Mouse (Mus musculus): ENCODE results near the gene Pik3cd. TPM values are rescaled to one million over a fixed set of nuclear protein-coding genes. Genes with fewer than 3 reads are reported as not detected.

Gene Pik3cd
- polyA plus RNA-seq, 1 experiment from 2014 or later: 19.6 TPM

DNA sequence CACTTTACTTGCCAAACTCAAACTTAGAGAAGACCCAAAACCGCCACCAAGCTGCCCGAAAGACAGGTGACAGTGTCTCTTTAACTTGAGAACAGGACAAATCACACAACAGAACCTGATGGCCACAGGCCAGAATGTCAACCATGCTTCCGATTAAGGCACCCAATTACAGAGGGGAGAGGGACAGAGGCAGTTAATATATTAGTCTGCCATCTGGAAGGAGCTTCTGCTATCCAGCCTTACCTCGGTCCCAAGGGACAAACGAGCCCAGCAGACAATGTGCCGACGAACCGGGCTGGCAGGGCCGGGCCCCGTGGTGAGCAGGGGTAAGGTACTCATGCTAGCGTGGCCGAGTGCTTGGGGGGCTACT is 20.6 kb upstream of the Pik3cd start:
- 75% methylated on average over 12 of the region's 12 CpGs for WGBS
- Histone ChIP-seq H3K27ac (peak overlapping the region; percentile 30), H3K9ac (no peak overlapping the region), H3K4me2 (replicated peaks) (no peak overlapping the region), H3K27me3 (no peaks in the 10 kb centered on the region), H3K4me3 (no peak overlapping the region), H3K36me3 (peaks cover 87% of the 10 kb centered on the region), H3K4me1 (peaks cover 29% of the 10 kb centered on the region), H3K9me3 (replicated peaks) (no peaks in the 10 kb centered on the region)
- ATAC-seq (ENCODE audit: low FRiP score): no peak

DNA sequence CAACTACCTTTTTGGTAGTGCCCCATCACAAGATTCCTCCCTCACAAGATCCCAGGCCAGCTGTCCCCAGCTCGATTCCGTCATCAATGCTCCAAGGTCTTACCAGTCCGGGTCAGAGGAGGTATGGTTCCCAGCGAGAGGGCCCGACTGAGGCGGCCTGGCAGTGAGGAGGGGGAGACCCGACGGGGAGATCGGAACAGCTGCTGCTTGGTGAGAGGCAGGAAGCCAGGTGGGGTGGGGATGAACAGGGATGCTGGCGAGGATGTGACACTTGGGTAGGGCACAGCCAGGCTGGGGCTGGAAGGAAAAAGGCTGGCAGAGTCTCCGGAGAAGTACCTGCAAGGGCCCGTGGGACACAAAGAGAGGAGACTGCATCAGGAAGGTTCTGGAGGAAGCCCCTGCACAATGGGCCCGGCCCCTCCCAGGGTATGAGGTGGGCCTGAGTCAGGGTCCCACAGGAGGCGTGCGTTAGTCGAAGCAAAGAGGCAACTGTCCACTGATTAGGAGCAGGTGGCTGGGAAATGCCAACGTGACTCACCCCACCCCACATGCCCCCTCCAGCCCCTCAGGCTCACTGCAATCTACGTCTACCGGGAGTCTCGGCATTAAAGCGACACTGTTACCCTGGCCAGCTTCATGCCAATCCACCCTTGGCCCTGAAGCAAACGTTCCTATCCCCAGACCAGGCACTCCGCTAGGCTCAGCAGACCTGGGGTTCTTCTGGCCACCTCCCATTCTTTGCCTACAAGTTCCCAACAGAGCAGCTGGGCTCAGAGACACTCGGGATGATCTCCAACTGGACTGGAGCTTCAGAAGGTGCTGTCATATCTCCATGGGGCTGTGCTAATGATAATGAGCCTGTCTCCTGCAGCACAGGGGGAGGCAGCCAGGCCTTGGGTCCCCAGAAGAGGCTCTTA is 20.0 kb upstream of the Pik3cd start:
- Histone ChIP-seq H3K9ac (no peak overlapping the region), H3K4me2 (replicated peaks) (no peak overlapping the region), H3K27ac (peak overlapping the region; percentile 30), H3K4me1 (peaks cover 29% of the 10 kb centered on the region), H3K4me3 (no peak overlapping the region), H3K9me3 (replicated peaks) (no peaks in the 10 kb centered on the region), H3K36me3 (peaks cover 87% of the 10 kb centered on the region), H3K27me3 (no peaks in the 10 kb centered on the region)
- 75% methylated on average over 24 of the region's 24 CpGs for WGBS
- no peak for ATAC-seq (ENCODE audit: low FRiP score)

DNA sequence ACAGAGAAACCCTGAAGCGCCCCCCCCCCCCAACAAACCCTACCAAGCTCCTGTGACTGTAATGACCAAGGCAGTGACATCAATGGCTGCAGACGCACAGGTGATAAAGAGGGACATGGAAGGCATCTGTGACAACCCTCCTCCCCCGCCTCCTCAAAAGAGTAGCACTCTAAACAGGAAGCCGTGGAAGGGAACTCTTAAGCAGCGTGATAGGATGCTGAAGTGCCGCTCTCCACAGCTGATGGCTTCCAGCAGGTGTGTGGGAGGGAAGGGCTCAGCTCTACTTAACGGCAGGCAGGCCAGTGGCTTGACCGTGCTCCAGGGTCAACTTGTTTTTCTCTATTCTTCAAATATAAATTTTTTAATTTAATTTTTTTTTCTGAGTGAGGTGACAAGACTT is 18.8 kb upstream of the Pik3cd start:
- H3K27ac ChIP-seq: no peak overlapping the region
- no peaks in the 10 kb centered on the region for H3K9me3 ChIP-seq (replicated peaks)
- no peak overlapping the region for H3K4me3 ChIP-seq
- H3K36me3 ChIP-seq: peaks cover 87% of the 10 kb centered on the region
- 86% methylated on average over 8 of the region's 8 CpGs for WGBS
- no peaks in the 10 kb centered on the region for H3K27me3 ChIP-seq
- H3K4me2 ChIP-seq (replicated peaks): no peak overlapping the region
- peaks cover 29% of the 10 kb centered on the region for H3K4me1 ChIP-seq
- ATAC-seq (ENCODE audit: low FRiP score): no peak
- no peak overlapping the region for H3K9ac ChIP-seq

DNA sequence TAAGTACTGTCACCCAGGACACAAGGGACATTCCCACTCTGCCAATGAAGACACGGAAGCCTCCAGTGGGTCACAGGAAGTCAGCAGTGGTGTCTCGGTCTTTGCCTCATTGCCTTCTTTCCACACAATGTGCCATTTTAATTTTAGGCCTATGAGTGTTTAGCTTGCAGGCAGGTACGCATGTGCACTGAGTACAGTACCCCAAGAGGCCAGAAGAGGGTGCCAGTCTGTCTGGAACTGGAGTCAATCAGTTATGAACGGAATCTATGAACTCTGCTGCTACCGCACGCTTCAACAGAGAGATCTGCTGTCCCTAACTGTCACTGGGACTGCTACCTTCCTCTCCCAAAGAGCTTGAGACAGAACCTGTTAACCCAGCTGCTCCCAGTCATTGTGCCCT is 17.3 kb upstream of the Pik3cd start:
- ATAC-seq (ENCODE audit: low FRiP score): no peak
- Histone ChIP-seq H3K27ac (no peak overlapping the region), H3K27me3 (no peaks in the 10 kb centered on the region), H3K4me1 (peaks cover 24% of the 10 kb centered on the region), H3K9ac (no peak overlapping the region), H3K4me2 (replicated peaks) (no peak overlapping the region), H3K36me3 (peaks cover 87% of the 10 kb centered on the region), H3K4me3 (no peak overlapping the region), H3K9me3 (replicated peaks) (no peaks in the 10 kb centered on the region)
- 86% methylated on average over 6 of the region's 6 CpGs for WGBS

DNA sequence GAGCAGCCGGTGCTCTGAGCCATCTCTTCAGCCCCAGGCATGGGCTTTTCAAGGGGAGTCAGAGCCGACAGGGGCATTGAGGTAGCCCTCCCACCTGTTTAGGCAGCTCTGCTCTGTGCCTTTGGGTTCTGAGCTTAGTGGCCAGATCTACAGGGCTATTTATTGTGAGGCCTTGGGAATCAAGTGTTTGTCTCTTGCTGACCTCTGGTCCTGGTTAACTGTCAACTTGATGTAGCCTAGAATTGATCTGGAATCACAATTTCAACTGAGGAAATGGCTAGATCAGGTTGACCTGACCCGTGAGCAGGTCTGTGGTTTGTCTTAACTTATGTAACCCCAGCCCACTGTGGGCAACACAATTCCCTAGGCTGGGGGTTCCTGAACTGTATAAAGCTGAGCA is 12.2 kb upstream of the Pik3cd start:
- 75% methylated on average over 3 of the region's 3 CpGs for whole genome bisulfite sequencing
- no peaks in the 10 kb centered on the region for H3K27me3 ChIP-seq
- H3K36me3 ChIP-seq: peaks cover 50% of the 10 kb centered on the region

DNA sequence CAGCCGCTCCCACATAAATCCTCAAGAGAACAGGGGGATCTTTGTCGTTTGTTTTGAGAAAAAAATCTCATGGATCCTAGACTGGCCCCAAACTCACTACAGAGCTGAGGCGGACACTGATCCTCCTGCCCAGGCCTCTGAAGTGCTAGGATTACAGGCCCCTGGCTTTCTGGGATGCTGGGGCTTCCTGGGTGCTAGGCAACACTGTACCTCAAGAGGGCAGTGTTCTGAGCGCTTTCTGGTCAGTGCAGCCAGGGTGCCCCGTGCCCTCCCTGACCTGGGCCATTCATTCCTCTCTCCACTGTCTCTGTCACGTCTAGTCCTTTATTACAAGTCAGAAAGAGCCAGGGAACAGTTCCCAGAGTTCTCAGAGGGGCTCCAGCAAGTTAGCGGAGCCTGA is 9.6 kb upstream of the Pik3cd start:
- Histone ChIP-seq H3K9ac (no peak overlapping the region), H3K36me3 (peaks cover 24% of the 10 kb centered on the region), H3K27me3 (no peaks in the 10 kb centered on the region), H3K4me3 (no peak overlapping the region), H3K9me3 (replicated peaks) (no peaks in the 10 kb centered on the region), H3K4me2 (replicated peaks) (no peak overlapping the region), H3K27ac (no peak overlapping the region), H3K4me1 (peaks cover 7% of the 10 kb centered on the region)
- 23% methylated on average over 7 of the region's 7 CpGs for WGBS
- no peak for ATAC-seq (ENCODE audit: low FRiP score)

More for the DNA sequence above, 12.2 kb upstream of the Pik3cd start:
- Histone ChIP-seq H3K4me3 (no peak overlapping the region), H3K4me2 (replicated peaks) (no peak overlapping the region), H3K9me3 (replicated peaks) (no peaks in the 10 kb centered on the region), H3K9ac (no peak overlapping the region), H3K27ac (no peak overlapping the region), H3K4me1 (peaks cover 7% of the 10 kb centered on the region)
- ATAC-seq (ENCODE audit: low FRiP score): no peak

DNA sequence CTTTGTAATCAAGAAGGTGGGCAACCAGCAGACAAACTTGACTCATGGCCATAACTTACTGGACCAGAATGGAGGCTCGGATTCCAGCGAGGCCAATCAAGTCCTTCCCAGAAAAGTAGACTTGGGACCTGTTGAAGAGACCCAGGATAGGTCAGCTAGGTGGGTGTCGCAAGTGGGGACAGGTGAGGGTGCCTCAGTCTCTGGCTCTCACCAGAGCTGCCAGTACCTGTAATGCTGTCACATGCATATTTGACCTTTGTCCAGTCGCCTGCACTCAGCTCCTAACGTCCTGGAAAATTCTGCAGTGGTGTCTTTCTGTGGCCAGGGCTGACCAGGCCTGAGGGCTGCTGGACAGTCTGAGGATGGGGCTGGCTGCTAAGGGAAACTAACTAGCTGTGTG is 9.1 kb upstream of the Pik3cd start:
- H3K27me3 ChIP-seq: no peaks in the 10 kb centered on the region
- peaks cover 7% of the 10 kb centered on the region for H3K4me1 ChIP-seq
- no peak overlapping the region for H3K4me2 ChIP-seq (replicated peaks)
- H3K9me3 ChIP-seq (replicated peaks): no peaks in the 10 kb centered on the region
- H3K36me3 ChIP-seq: peaks cover 20% of the 10 kb centered on the region
- WGBS: 93% methylated on average over 5 of the region's 5 CpGs
- no peak overlapping the region for H3K9ac ChIP-seq
- no peak for ATAC-seq (ENCODE audit: low FRiP score)
- H3K4me3 ChIP-seq: no peak overlapping the region
- no peak overlapping the region for H3K27ac ChIP-seq

DNA sequence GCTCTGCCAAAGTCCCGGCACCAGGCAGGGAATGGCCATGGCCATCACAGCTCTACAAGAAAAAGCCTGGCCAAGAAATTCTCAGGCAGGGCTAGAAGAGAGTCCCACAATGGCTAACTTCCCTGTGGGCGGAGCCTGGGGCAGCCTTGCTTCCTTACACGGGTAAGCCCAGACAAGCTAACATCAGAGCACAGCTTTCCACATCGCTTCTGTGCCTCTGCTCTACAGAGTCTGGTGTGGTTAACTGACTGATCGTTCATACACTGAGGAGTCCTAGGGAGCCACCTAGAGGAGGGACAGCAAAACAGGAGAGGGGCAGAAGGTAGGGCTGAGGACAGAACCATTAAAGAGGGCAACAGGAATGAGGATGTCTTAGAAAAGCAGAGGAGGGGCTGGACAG is 8.1 kb upstream of the Pik3cd start:
- no peak overlapping the region for H3K4me2 ChIP-seq (replicated peaks)
- 16% methylated on average over 5 of the region's 5 CpGs for WGBS

DNA sequence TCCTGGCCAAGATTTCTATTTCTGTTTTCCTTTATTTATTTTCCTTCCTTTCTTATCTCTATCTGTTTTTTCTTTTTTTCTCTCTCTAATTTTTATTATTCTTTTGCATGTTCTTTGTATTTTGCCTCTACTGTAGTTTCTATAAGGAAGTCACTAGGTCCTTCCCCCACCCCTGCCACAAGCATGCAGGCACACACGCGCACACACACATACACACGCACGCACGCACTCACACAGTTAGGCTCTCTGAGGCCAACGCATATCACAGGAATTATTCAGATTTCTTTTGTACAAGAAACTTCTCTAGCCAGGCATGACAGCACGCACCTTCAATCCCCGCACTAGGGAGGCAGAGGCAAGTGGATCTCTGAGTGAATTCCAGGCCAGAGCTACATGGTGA is 3.6 kb upstream of the Pik3cd start:
- H3K9ac ChIP-seq: no peak overlapping the region
- no peak for ATAC-seq (ENCODE audit: low FRiP score)
- WGBS: 92% methylated on average over 8 of the region's 8 CpGs

More for the DNA sequence above, 8.1 kb upstream of the Pik3cd start:
- H3K9me3 ChIP-seq (replicated peaks): no peaks in the 10 kb centered on the region
- H3K9ac ChIP-seq: no peak overlapping the region
- ATAC-seq (ENCODE audit: low FRiP score): peak; percentile 32; the same call in 1 of the 2 replicates
- no peak overlapping the region for H3K27ac ChIP-seq
- H3K4me3 ChIP-seq: no peak overlapping the region
- peaks cover 7% of the 10 kb centered on the region for H3K4me1 ChIP-seq
- no peaks in the 10 kb centered on the region for H3K27me3 ChIP-seq
- H3K36me3 ChIP-seq: peaks cover 10% of the 10 kb centered on the region

DNA sequence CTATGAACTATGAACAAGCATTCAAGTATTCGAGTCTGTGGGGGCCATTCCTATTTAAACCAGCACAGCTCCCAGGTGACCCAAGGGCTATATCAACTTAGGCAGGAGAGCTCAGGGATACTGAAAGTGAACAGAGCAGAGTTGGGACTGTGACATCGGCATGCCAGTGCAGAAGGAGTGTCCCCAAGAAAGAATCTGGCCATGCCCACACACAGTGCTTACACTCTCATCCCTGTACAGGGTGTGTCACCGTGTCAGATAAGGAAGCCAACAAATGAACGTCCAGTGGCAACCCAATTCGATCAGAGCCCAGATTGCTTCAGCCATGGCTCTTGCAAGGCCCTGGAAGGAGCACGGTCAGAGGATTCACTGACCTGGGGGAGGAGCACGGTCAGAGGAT is 2.9 kb upstream of the Pik3cd start:
- H3K4me1 ChIP-seq: no peaks in the 10 kb centered on the region
- 0 out of 2 replicates have a peak, but pooled peaks cover under 1% of the 10 kb centered on the region for H3K27me3 ChIP-seq
- no peak overlapping the region for H3K9ac ChIP-seq
- H3K4me3 ChIP-seq: no peak overlapping the region
- no peaks in the 10 kb centered on the region for H3K36me3 ChIP-seq
- H3K9me3 ChIP-seq (replicated peaks): no peaks in the 10 kb centered on the region
- WGBS: 81% methylated on average over 7 of the region's 7 CpGs
- no peak overlapping the region for H3K27ac ChIP-seq
- H3K4me2 ChIP-seq (replicated peaks): no peak overlapping the region
- no peak for ATAC-seq (ENCODE audit: low FRiP score)

More for the DNA sequence above, 3.6 kb upstream of the Pik3cd start:
- no peaks in the 10 kb centered on the region for H3K27me3 ChIP-seq
- no peak overlapping the region for H3K4me3 ChIP-seq
- H3K9me3 ChIP-seq (replicated peaks): no peaks in the 10 kb centered on the region
- no peak overlapping the region for H3K4me2 ChIP-seq (replicated peaks)
- no peak overlapping the region for H3K27ac ChIP-seq
- no peaks in the 10 kb centered on the region for H3K36me3 ChIP-seq
- H3K4me1 ChIP-seq: no peaks in the 10 kb centered on the region

DNA sequence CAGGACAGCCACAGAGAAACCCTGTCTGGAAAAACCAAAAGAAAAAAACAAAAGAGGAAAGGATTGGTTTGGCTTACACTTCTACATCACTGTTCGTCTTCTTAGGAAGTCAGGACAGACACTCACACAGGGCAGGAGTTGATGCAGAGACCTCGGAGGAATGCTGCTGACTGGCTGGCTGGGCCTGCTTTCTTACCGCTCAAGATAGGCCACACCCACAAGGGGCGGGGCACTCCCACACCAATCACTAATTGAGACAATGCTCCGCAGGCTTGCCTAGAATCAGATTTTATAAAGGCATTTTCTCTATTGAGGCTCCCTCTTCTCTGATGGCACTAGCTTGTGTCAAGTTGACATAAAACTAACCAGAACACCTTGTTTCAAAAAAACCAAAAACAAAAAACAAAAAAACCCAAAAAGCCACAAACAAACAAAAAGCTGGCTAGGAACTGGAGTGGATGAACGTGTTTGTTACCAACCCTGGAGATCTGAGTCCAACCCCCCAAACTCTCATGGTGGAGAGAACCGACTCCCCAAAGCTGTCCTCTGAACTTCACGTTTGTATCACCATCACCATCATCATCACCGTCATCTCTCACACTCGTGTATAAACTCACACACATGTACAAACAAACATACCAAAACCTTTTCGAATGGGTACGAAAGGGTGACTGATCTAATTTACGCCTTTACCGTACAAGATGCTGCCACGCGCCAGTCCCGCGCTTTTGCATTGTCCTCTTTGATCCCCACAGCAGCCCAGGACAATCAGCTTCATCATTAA is 753 bp downstream of the Pik3cd start:
- WGBS: 60% methylated on average over 18 of the region's 18 CpGs
- Histone ChIP-seq H3K27me3 (peaks cover 30% of the 10 kb centered on the region), H3K27ac (no peak overlapping the region), H3K4me2 (replicated peaks) (no peak overlapping the region), H3K4me1 (peaks cover 8% of the 10 kb centered on the region; the same call in 1 of the 2 replicates), H3K36me3 (no peaks in the 10 kb centered on the region), H3K4me3 (no peak overlapping the region), H3K9me3 (replicated peaks) (no peaks in the 10 kb centered on the region), H3K9ac (no peak overlapping the region)
- no peak for ATAC-seq (ENCODE audit: low FRiP score)

DNA sequence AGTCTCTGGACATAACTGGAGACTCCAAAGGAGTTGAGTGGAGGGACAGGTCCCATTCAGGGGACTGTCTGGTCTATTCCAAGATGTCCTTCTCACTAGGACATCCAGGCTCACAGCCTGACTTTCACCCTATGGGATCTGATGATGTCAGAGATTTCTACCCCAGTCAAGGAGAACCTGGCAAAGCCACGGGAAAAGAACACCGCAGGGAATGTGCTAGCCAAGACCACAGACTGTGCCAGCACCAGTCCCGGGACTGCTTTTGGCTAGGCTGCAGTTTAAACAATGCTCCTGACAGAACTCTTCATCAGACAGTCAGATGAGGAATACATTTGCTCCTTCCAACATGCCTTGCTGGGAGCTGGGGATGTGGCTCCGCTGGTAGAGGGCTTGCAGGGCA is 2.4 kb downstream of the Pik3cd start:
- 73% methylated on average over 4 of the region's 4 CpGs for WGBS
- Histone ChIP-seq H3K9me3 (replicated peaks) (no peaks in the 10 kb centered on the region), H3K4me1 (peaks cover 8% of the 10 kb centered on the region; the same call in 1 of the 2 replicates), H3K36me3 (no peaks in the 10 kb centered on the region), H3K4me3 (no peak overlapping the region), H3K9ac (no peak overlapping the region), H3K27ac (no peak overlapping the region), H3K27me3 (peaks cover 34% of the 10 kb centered on the region), H3K4me2 (replicated peaks) (no peak overlapping the region)
- ATAC-seq (ENCODE audit: low FRiP score): no peak

All from hindbrain, embryonic 12.5 days (tissue).